Mouse (Mus musculus): Measurements from ENCODE around the gene Cdh3. TPM values are rescaled to one million over a fixed set of nuclear protein-coding genes. Genes with fewer than 3 reads are reported as not detected.
"Not testable (repeated sequence)": the region's sequence is repeated elsewhere in the genome, so short reads cannot be mapped to it uniquely, and the experiment has no call there.

Gene Cdh3
- polyA plus RNA-seq, 1 experiment from 2014 or later = 1.2 TPM

- Histone ChIP-seq H3K9ac (ENCODE audit: low read depth, low read length) (no peak overlapping the region), H3K4me1 (ENCODE audit: control insufficient read depth, insufficient read depth, low read length) (no peaks in the 10 kb centered on the region), H3K4me3 (ENCODE audit: low read depth, low read length) (no peak overlapping the region), H3K4me2 (ENCODE audit: low read length) (no peak overlapping the region), H3K27ac (ENCODE audit: low read length) (no peak overlapping the region), H3K27me3 (ENCODE audit: control insufficient read depth, insufficient read depth, low read depth, low read length) (no peaks in the 10 kb centered on the region), H3K36me3 (ENCODE audit: control insufficient read depth, insufficient read depth, low read length) (no peaks in the 10 kb centered on the region), H3K9me3 (replicated peaks; ENCODE audit: control insufficient read depth, low read length, poor library complexity, severe bottlenecking) (peaks cover 4% of the 10 kb centered on the region; the same call in 1 of the 2 replicates)
- ATAC-seq = no peak
- 99% methylated on average over 5 of the region's 5 CpGs for WGBS
Observed at GRCm38 (mm10) chr8:106554011-106554410, 43.3 kb downstream of the Cdh3 start.

- no peak overlapping the region for H3K9ac ChIP-seq (ENCODE audit: low read depth, low read length)
- peaks cover 4% of the 10 kb centered on the region; the same call in 1 of the 2 replicates for H3K9me3 ChIP-seq (replicated peaks; ENCODE audit: control insufficient read depth, low read length, poor library complexity, severe bottlenecking)
- H3K36me3 ChIP-seq (ENCODE audit: control insufficient read depth, insufficient read depth, low read length) = no peaks in the 10 kb centered on the region
- no peak for ATAC-seq
- WGBS = 81% methylated on average over 5 of the region's 7 CpGs
- no peak overlapping the region for H3K4me3 ChIP-seq (ENCODE audit: low read depth, low read length)
- H3K27me3 ChIP-seq (ENCODE audit: control insufficient read depth, insufficient read depth, low read depth, low read length) = no peaks in the 10 kb centered on the region
- H3K4me1 ChIP-seq (ENCODE audit: control insufficient read depth, insufficient read depth, low read length) = no peaks in the 10 kb centered on the region
- H3K27ac ChIP-seq (ENCODE audit: low read length) = no peak overlapping the region
- H3K4me2 ChIP-seq (ENCODE audit: low read length) = no peak overlapping the region
Observed at GRCm38 (mm10) chr8:106556068-106556645, 45.5 kb downstream of the Cdh3 start.

- H3K27me3 ChIP-seq (ENCODE audit: control insufficient read depth, insufficient read depth, low read depth, low read length) = no peaks in the 10 kb centered on the region
- no peaks in the 10 kb centered on the region for H3K4me1 ChIP-seq (ENCODE audit: control insufficient read depth, insufficient read depth, low read length)
- H3K27ac ChIP-seq (ENCODE audit: low read length) = no peak overlapping the region
- WGBS = 70% methylated on average over 9 of the region's 9 CpGs
- no peak overlapping the region for H3K9ac ChIP-seq (ENCODE audit: low read depth, low read length)
- H3K4me3 ChIP-seq (ENCODE audit: low read depth, low read length) = no peak overlapping the region
- no peak overlapping the region for H3K4me2 ChIP-seq (ENCODE audit: low read length)
- peaks cover 4% of the 10 kb centered on the region; the same call in 1 of the 2 replicates for H3K9me3 ChIP-seq (replicated peaks; ENCODE audit: control insufficient read depth, low read length, poor library complexity, severe bottlenecking)
- ATAC-seq = no peak
- H3K36me3 ChIP-seq (ENCODE audit: control insufficient read depth, insufficient read depth, low read length) = no peaks in the 10 kb centered on the region
Observed at GRCm38 (mm10) chr8:106559844-106560243, 49.2 kb downstream of the Cdh3 start.

GRCm38 (mm10) chr8:106561097-106561865 is 50.6 kb downstream of the Cdh3 start:
- WGBS = 30% methylated on average over 21 of the region's 21 CpGs

GRCm38 (mm10) chr8:106563691-106564182 is 53.0 kb downstream of the Cdh3 start:
- H3K4me3 ChIP-seq (ENCODE audit: low read depth, low read length) = no peak overlapping the region
- H3K4me1 ChIP-seq (ENCODE audit: control insufficient read depth, insufficient read depth, low read length) = no peaks in the 10 kb centered on the region
- H3K4me2 ChIP-seq (ENCODE audit: low read length) = no peak overlapping the region
- WGBS = 84% methylated on average over 3 of the region's 3 CpGs
- no peaks in the 10 kb centered on the region for H3K9me3 ChIP-seq (replicated peaks; ENCODE audit: control insufficient read depth, low read length, poor library complexity, severe bottlenecking)
- H3K9ac ChIP-seq (ENCODE audit: low read depth, low read length) = no peak overlapping the region
- H3K27ac ChIP-seq (ENCODE audit: low read length) = no peak overlapping the region
- H3K36me3 ChIP-seq (ENCODE audit: control insufficient read depth, insufficient read depth, low read length) = no peaks in the 10 kb centered on the region
- H3K27me3 ChIP-seq (ENCODE audit: control insufficient read depth, insufficient read depth, low read depth, low read length) = no peaks in the 10 kb centered on the region
- no peak for ATAC-seq

More at GRCm38 (mm10) chr8:106561097-106561865, 50.6 kb downstream of the Cdh3 start:
- no peak overlapping the region for H3K4me2 ChIP-seq (ENCODE audit: low read length)
- H3K9ac ChIP-seq (ENCODE audit: low read depth, low read length) = no peak overlapping the region
- peaks cover 4% of the 10 kb centered on the region; the same call in 1 of the 2 replicates for H3K9me3 ChIP-seq (replicated peaks; ENCODE audit: control insufficient read depth, low read length, poor library complexity, severe bottlenecking)
- no peaks in the 10 kb centered on the region for H3K4me1 ChIP-seq (ENCODE audit: control insufficient read depth, insufficient read depth, low read length)
- H3K27ac ChIP-seq (ENCODE audit: low read length) = no peak overlapping the region
- ATAC-seq = no peak
- no peak overlapping the region for H3K4me3 ChIP-seq (ENCODE audit: low read depth, low read length)
- no peaks in the 10 kb centered on the region for H3K36me3 ChIP-seq (ENCODE audit: control insufficient read depth, insufficient read depth, low read length)
- no peaks in the 10 kb centered on the region for H3K27me3 ChIP-seq (ENCODE audit: control insufficient read depth, insufficient read depth, low read depth, low read length)

- Histone ChIP-seq H3K4me1 (ENCODE audit: control insufficient read depth, insufficient read depth, low read length) (no peaks in the 10 kb centered on the region), H3K4me2 (ENCODE audit: low read length) (no peak overlapping the region), H3K27me3 (ENCODE audit: control insufficient read depth, insufficient read depth, low read depth, low read length) (no peaks in the 10 kb centered on the region), H3K9me3 (replicated peaks; ENCODE audit: control insufficient read depth, low read length, poor library complexity, severe bottlenecking) (no peaks in the 10 kb centered on the region), H3K36me3 (ENCODE audit: control insufficient read depth, insufficient read depth, low read length) (no peaks in the 10 kb centered on the region), H3K4me3 (ENCODE audit: low read depth, low read length) (no peak overlapping the region), H3K27ac (ENCODE audit: low read length) (no peak overlapping the region), H3K9ac (ENCODE audit: low read depth, low read length) (no peak overlapping the region)
- 17% methylated on average over 6 of the region's 7 CpGs for WGBS
- peak; percentile 36; the same call in 1 of the 2 replicates for ATAC-seq
Observed at GRCm38 (mm10) chr8:106569006-106569405, 58.3 kb downstream of the Cdh3 start.

- WGBS = 87% methylated on average over 4 of the region's 4 CpGs
- no peak overlapping the region for H3K27ac ChIP-seq (ENCODE audit: low read length)
- H3K4me2 ChIP-seq (ENCODE audit: low read length) = no peak overlapping the region
- H3K36me3 ChIP-seq (ENCODE audit: control insufficient read depth, insufficient read depth, low read length) = no peaks in the 10 kb centered on the region
- no peaks in the 10 kb centered on the region for H3K27me3 ChIP-seq (ENCODE audit: control insufficient read depth, insufficient read depth, low read depth, low read length)
- no peaks in the 10 kb centered on the region for H3K9me3 ChIP-seq (replicated peaks; ENCODE audit: control insufficient read depth, low read length, poor library complexity, severe bottlenecking)
- no peaks in the 10 kb centered on the region for H3K4me1 ChIP-seq (ENCODE audit: control insufficient read depth, insufficient read depth, low read length)
- no peak for ATAC-seq
- no peak overlapping the region for H3K4me3 ChIP-seq (ENCODE audit: low read depth, low read length)
- no peak overlapping the region for H3K9ac ChIP-seq (ENCODE audit: low read depth, low read length)
Observed at GRCm38 (mm10) chr8:106570386-106570785, 59.7 kb downstream of the Cdh3 start.

- no peak overlapping the region for H3K9ac ChIP-seq (ENCODE audit: low read depth, low read length)
- no peak overlapping the region for H3K27ac ChIP-seq (ENCODE audit: low read length)
- no peak for ATAC-seq
- no peak overlapping the region for H3K4me2 ChIP-seq (ENCODE audit: low read length)
- H3K36me3 ChIP-seq (ENCODE audit: control insufficient read depth, insufficient read depth, low read length) = no peaks in the 10 kb centered on the region
- no peaks in the 10 kb centered on the region for H3K9me3 ChIP-seq (replicated peaks; ENCODE audit: control insufficient read depth, low read length, poor library complexity, severe bottlenecking)
- 94% methylated on average over 5 of the region's 5 CpGs for WGBS
- H3K27me3 ChIP-seq (ENCODE audit: control insufficient read depth, insufficient read depth, low read depth, low read length) = no peaks in the 10 kb centered on the region
- no peak overlapping the region for H3K4me3 ChIP-seq (ENCODE audit: low read depth, low read length)
- no peaks in the 10 kb centered on the region for H3K4me1 ChIP-seq (ENCODE audit: control insufficient read depth, insufficient read depth, low read length)
Observed at GRCm38 (mm10) chr8:106571551-106572172, 61.0 kb downstream of the Cdh3 start.

- H3K4me3 ChIP-seq (ENCODE audit: low read depth, low read length); H3K36me3 ChIP-seq (ENCODE audit: control insufficient read depth, insufficient read depth, low read length); H3K4me2 ChIP-seq (ENCODE audit: low read length); H3K9ac ChIP-seq (ENCODE audit: low read depth, low read length); H3K27me3 ChIP-seq (ENCODE audit: control insufficient read depth, insufficient read depth, low read depth, low read length); H3K9me3 ChIP-seq (replicated peaks; ENCODE audit: control insufficient read depth, low read length, poor library complexity, severe bottlenecking); H3K4me1 ChIP-seq (ENCODE audit: control insufficient read depth, insufficient read depth, low read length); ATAC-seq; H3K27ac ChIP-seq (ENCODE audit: low read length): not testable (repeated sequence)
- WGBS = 93% methylated on average over 1 of the region's 1 CpGs
Observed at GRCm38 (mm10) chr8:106572175-106572574, 61.5 kb downstream of the Cdh3 start.

All from midbrain, embryonic 16.5 days (tissue).